Mouse (Mus musculus) spleen, adult 2 months (tissue): Measurements from ENCODE around the gene Tmem248. TPM values are rescaled to one million over a fixed set of nuclear protein-coding genes. Genes with fewer than 3 reads are reported as not detected.

Source experiments
- DNase-seq, 2 experiments: peaks; one replicate each; pipeline versions ENCODE4 v3.0.0 to v3.0.0-alpha.2; 2012 to 2021; ENCODE audit warnings: low spot score in 2 of 2, low read depth in 1 of 2
- H3K27ac ChIP-seq: fragments of 200-500 bp; 2 replicates; pipeline ENCODE4 v1.5.1; 2012; ENCODE audit warnings: low read length, inconsistent platforms; ENCODE audit not compliant: insufficient read depth
- H3K27me3 ChIP-seq: fragments of 200-500 bp; 2 replicates; pipeline ENCODE4 v1.6.1; 2012; ENCODE audit warnings: mild to moderate bottlenecking, moderate library complexity, low read length, inconsistent platforms; ENCODE audit not compliant: control insufficient read depth, insufficient read depth
- H3K36me3 ChIP-seq: fragments of 200-500 bp; 2 replicates; pipeline ENCODE4 v1.6.1; 2012; ENCODE audit warnings: mild to moderate bottlenecking, low read length, inconsistent platforms; ENCODE audit not compliant: control insufficient read depth, insufficient read depth
- H3K4me1 ChIP-seq: fragments of 200-500 bp; 2 replicates; pipeline ENCODE4 v1.6.1; 2011; ENCODE audit warnings: inconsistent platforms; ENCODE audit not compliant: control insufficient read depth, insufficient read depth, insufficient read length
- H3K4me3 ChIP-seq: fragments of 200-500 bp; 2 replicates; pipeline ENCODE4 v1.5.1; 2011; ENCODE audit warnings: mild to moderate bottlenecking, inconsistent platforms; ENCODE audit not compliant: insufficient read depth, insufficient read length; ENCODE audit errors: extremely low read depth
- CTCF ChIP-seq: fragments of 200-500 bp; IDR thresholded peaks from 2 replicates; pipeline ENCODE4 v1.5.1; 2011; ENCODE audit warnings: mild to moderate bottlenecking, inconsistent platforms; ENCODE audit not compliant: insufficient read depth, insufficient read length, insufficient replicate concordance; ENCODE audit errors: extremely low read depth
- POLR2A ChIP-seq: fragments of 200-500 bp; IDR thresholded peaks from 2 replicates; pipeline ENCODE4 v1.6.1; 2011; ENCODE audit warnings: low read depth, low read length, inconsistent platforms
- WGBS: fragments of 180-500 bp; shearing (Covaris S2); methylation state at CpG from one replicate; pipeline ENCODE4 v1.1.7; 2018; 5-methylcytosine and 5-hydroxymethylcytosine counted together
- polyA plus RNA-seq: library from polyadenylated mRNA; depleted of rRNA; stranded (reverse); fragments of >200 nt; gene quantifications from 2 replicates; pipeline ENCODE4 v1.2.3, GENCODE M21; 2012; rRNA removed

The Tmem248 gene
- polyA plus RNA-seq, 1 experiment, result 18.6 TPM

GRCm38 (mm10) chr5:130290775-130291174, 73.9 kb downstream of the Tmem248 start:
- no peak for TF ChIP-seq CTCF
- TF ChIP-seq POLR2A, result no peak
- peaks cover 13% of the 10 kb centered on the region for H3K36me3 ChIP-seq

GRCm38 (mm10) chr5:130292976-130293375, 76.1 kb downstream of the Tmem248 start:
- Histone ChIP-seq H3K27ac (no peak overlapping the region), H3K4me3 (no peak overlapping the region), H3K4me1 (no peaks in the 10 kb centered on the region), H3K27me3 (no peaks in the 10 kb centered on the region), H3K36me3 (peaks cover 19% of the 10 kb centered on the region)
- DNase-seq, result no peak
- no peak for TF ChIP-seq POLR2A
- TF ChIP-seq CTCF, result no peak
- 96% methylated on average over 4 of the region's 4 CpGs for WGBS

More at GRCm38 (mm10) chr5:130290775-130291174, 73.9 kb downstream of the Tmem248 start:
- Histone ChIP-seq H3K4me3 (no peak overlapping the region), H3K4me1 (no peaks in the 10 kb centered on the region), H3K27ac (no peak overlapping the region), H3K27me3 (no peaks in the 10 kb centered on the region)
- WGBS, result 93% methylated on average over 12 of the region's 12 CpGs
- no peak for DNase-seq

Other genes starting within 250 kb of the Tmem248 start
- gene Gusb, start 214.0 kb upstream of the Tmem248 start, polyA plus RNA-seq, result 39.9 and 46.2 TPM in 2 replicates
- gene Asl, start 187.8 kb upstream of the Tmem248 start, polyA plus RNA-seq, result 18.0 and 22.4 TPM in 2 replicates
- 7.1 and 9.8 TPM in 2 replicates for gene Crcp, start 187.8 kb upstream of the Tmem248 start, polyA plus RNA-seq
- gene Tpst1, start 143.8 kb upstream of the Tmem248 start, polyA plus RNA-seq, result 10.9 and 15.5 TPM in 2 replicates
- 5.2 and 8.9 TPM in 2 replicates for gene Kctd7, start 72.2 kb upstream of the Tmem248 start, polyA plus RNA-seq
- 16.4 and 17.6 TPM in 2 replicates for gene Rabgef1, start 45.3 kb upstream of the Tmem248 start, polyA plus RNA-seq
- 16.9 and 18.7 TPM in 2 replicates for gene Sbds, start 38.4 kb downstream of the Tmem248 start, polyA plus RNA-seq
- 7.9 and 9.0 TPM in 2 replicates for gene Tyw1, start 38.5 kb downstream of the Tmem248 start, polyA plus RNA-seq
- not detected in 2 replicates for gene Caln1, start 152.4 kb downstream of the Tmem248 start, polyA plus RNA-seq
- gene A330070K13Rik, start 167.6 kb downstream of the Tmem248 start, polyA plus RNA-seq, result not detected in 2 replicates